Mouse (Mus musculus) ES-E14 (cell line): Measurements from ENCODE around the gene Trim10. TPM values are rescaled to one million over a fixed set of nuclear protein-coding genes. Genes with fewer than 3 reads are reported as not detected.

ENCODE experiments used
- DNase-seq: peaks from one replicate; pipeline ENCODE4 v3.0.0-alpha.2; 2013; ENCODE audit warnings: low read depth, low spot score
- H3K27ac ChIP-seq: 2 replicates; pipeline ENCODE4 v1.5.1; 2012; ENCODE audit warnings: low read depth, mild to moderate bottlenecking, low read length, moderate library complexity, mixed read lengths; ENCODE audit not compliant: poor library complexity, insufficient read depth, severe bottlenecking
- H3K36me3 ChIP-seq: 2 replicates; pipeline ENCODE4 v1.6.1; 2012; ENCODE audit warnings: mild to moderate bottlenecking, low read length, moderate library complexity, mixed read lengths; ENCODE audit not compliant: control insufficient read depth, poor library complexity, insufficient read depth, severe bottlenecking
- H3K4me1 ChIP-seq, 2 experiments: fragments of 150-350 bp in 1 of 2; sonication (generic) in 1 of 2; 2 replicates each; pipeline ENCODE4 v1.6.1; 2012; ENCODE audit warnings: low read length in 2 of 2, mild to moderate bottlenecking in 1 of 2, mixed read lengths in 1 of 2; ENCODE audit not compliant: control insufficient read depth in 2 of 2, insufficient read depth in 2 of 2, poor library complexity in 1 of 2
- H3K4me3 ChIP-seq, 2 experiments: fragments of 150-350 bp in 1 of 2; sonication (generic) in 1 of 2; 2 replicates each; pipeline ENCODE4 v1.5.1; 2012; ENCODE audit warnings: low read length in 2 of 2, low read depth in 1 of 2, mild to moderate bottlenecking in 1 of 2, mixed read lengths in 1 of 2; ENCODE audit not compliant: insufficient read depth in 1 of 2, poor library complexity in 1 of 2, severe bottlenecking in 1 of 2
- H3K9ac ChIP-seq: 2 replicates; pipeline ENCODE4 v1.6.1; 2012; ENCODE audit warnings: low read depth, mild to moderate bottlenecking, low read length, mixed read lengths; ENCODE audit not compliant: poor library complexity, insufficient read depth, severe bottlenecking
- H3K9me3 ChIP-seq: fragments of 150-350 bp; sonication (generic); 2 replicates; pipeline ENCODE4 v1.6.1; 2012; ENCODE audit warnings: low read depth, mild to moderate bottlenecking, low read length; ENCODE audit not compliant: control insufficient read depth, insufficient read depth
- CHD2 ChIP-seq: IDR thresholded peaks from 2 replicates; pipeline ENCODE4 v1.6.1; 2014; ENCODE audit warnings: mild to moderate bottlenecking, low read depth, low read length, inconsistent platforms
- HCFC1 ChIP-seq: IDR thresholded peaks from 2 replicates; pipeline ENCODE4 v1.6.1; 2012; ENCODE audit warnings: low read length, inconsistent platforms, borderline replicate concordance; ENCODE audit not compliant: insufficient read depth
- MAFK ChIP-seq: IDR thresholded peaks from 2 replicates; pipeline ENCODE4 v1.6.1; 2014; ENCODE audit warnings: mild to moderate bottlenecking, low read depth, low read length, inconsistent platforms; ENCODE audit not compliant: insufficient read depth
- ZC3H11A ChIP-seq: IDR thresholded peaks from 2 replicates; pipeline ENCODE4 v1.6.1; 2012; ENCODE audit warnings: low read depth, mild to moderate bottlenecking, inconsistent platforms, low read length, borderline replicate concordance
- ZNF384 ChIP-seq: IDR thresholded peaks from 2 replicates; pipeline ENCODE4 v1.6.1; 2012; ENCODE audit warnings: low read depth, low read length, inconsistent platforms
- in situ Hi-C, 2 experiments: fragments of 600-800 bp; cut with MboI; formaldehyde crosslinking; loops; one replicate each; pipeline ENCODE4 v1.15.1; 2025; ENCODE audit warnings: low sequenced_read_pairs in 2 of 2, inconsistent platforms in 1 of 2; ENCODE audit not compliant: unreplicated experiment in 2 of 2
- total RNA-seq: library from RNA; depleted of rRNA; stranded (reverse); fragments of 300-350 nt; gene quantifications from 2 replicates; pipeline ENCODE4 v1.2.3, GENCODE M21; 2012

Trim10 gene
- total RNA-seq, 1 experiment: not detected

- Histone ChIP-seq H3K9ac (no peak overlapping the region), H3K9me3 (no peaks in the 10 kb centered on the region), H3K4me1 (no peaks in the 10 kb centered on the region), H3K27ac (no peak overlapping the region), H3K36me3 (no peaks in the 10 kb centered on the region), H3K4me3 (no peak overlapping the region)
- TF ChIP-seq CHD2 (no peak), ZC3H11A (0 out of 2 replicates have a peak, but pooled peaks have one; percentile 17)
- in situ Hi-C loops: loop anchor here (5.0 to 10.0 kb wide), 2 partner anchors 310 to 312 kb away; partner anchors contain the start of gene Olfr94 (in 2 of the 2)
- DNase-seq: peak; percentile 45
Observed at GRCm38 (mm10) chr17:36892362-36892761, 23.0 kb downstream of the Trim10 start.

DNA sequence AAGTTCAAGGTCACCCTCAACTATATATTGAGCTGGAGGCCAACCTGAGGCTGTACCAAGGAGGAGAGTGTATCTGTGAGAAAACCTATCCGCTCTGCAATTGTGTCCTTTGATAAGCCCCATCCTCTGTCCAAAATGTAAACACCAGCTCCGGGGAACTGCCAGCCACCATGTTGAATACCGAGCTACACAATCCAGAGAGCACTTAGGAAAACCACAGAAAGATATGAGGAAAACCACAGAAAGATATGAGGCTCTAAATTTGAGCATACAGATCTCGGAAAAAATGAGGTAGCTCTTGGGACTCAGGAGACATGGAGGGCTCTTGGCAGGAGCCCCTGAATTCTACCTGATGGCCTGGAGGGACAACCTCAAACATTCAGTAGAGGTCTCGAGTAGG, 24.0 kb downstream of the Trim10 start:
- Histone ChIP-seq H3K36me3 (no peaks in the 10 kb centered on the region), H3K9me3 (no peaks in the 10 kb centered on the region), H3K9ac (no peak overlapping the region), H3K27ac (no peak overlapping the region), H3K4me3 (no peak overlapping the region), H3K4me1 (no peaks in the 10 kb centered on the region)
- in situ Hi-C loops: loop anchor here (5.0 to 10.0 kb wide), 2 partner anchors 309 to 311 kb away; partner anchors contain the start of gene Olfr94 (in 2 of the 2)
- no peak for TF ChIP-seq ZC3H11A
- TF ChIP-seq CHD2: no peak
- no peak for TF ChIP-seq ZNF384
- TF ChIP-seq HCFC1: no peak
- no peak for TF ChIP-seq MAFK
- DNase-seq: no peak

DNA sequence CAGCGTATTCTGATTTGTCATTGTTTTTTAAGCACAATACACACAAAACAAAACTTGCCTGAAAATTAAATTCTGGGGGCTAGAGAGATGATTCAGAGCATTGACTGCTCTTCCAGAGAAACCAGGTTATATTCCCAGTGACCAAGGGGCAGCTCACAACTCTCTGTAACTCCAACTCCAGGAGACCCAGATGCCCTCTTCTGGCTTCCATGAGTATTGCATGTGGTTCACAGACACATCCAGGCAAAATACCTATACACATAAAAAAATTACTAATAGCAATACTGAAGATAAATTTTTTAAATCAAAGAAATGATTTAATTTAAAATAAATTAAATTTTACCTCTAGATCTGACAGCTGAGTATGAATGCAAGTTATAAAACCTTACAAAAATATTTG, 27.2 kb downstream of the Trim10 start:
- in situ Hi-C loops: loop anchor here in 1 of 2 experiments (10.0 kb wide), 1 partner anchor 308 kb away; the partner anchor contains the start of gene Olfr94
- Histone ChIP-seq H3K27ac (no peak overlapping the region), H3K36me3 (no peaks in the 10 kb centered on the region), H3K9me3 (no peaks in the 10 kb centered on the region), H3K4me1 (no peaks in the 10 kb centered on the region), H3K9ac (no peak overlapping the region), H3K4me3 (no peak overlapping the region)
- DNase-seq: no peak
- 0 out of 2 replicates have a peak, but pooled peaks have one; percentile 7 for TF ChIP-seq ZNF384
- 0 out of 2 replicates have a peak, but pooled peaks have one; percentile 7 for TF ChIP-seq ZC3H11A
- no peak for TF ChIP-seq CHD2

- Histone ChIP-seq H3K27ac (no peak overlapping the region), H3K9ac (no peak overlapping the region), H3K4me1 (no peaks in the 10 kb centered on the region), H3K4me3 (no peak overlapping the region), H3K36me3 (no peaks in the 10 kb centered on the region), H3K9me3 (no peaks in the 10 kb centered on the region)
- DNase-seq: no peak
- in situ Hi-C loops: loop anchor here in 1 of 2 experiments (10.0 kb wide), 1 partner anchor 308 kb away; the partner anchor contains the start of gene Olfr94
- TF ChIP-seq HCFC1 (no peak), ZNF384 (no peak), MAFK (no peak), ZC3H11A (no peak), CHD2 (no peak)
Observed at GRCm38 (mm10) chr17:36897065-36897464, 27.7 kb downstream of the Trim10 start.

GRCm38 (mm10) chr17:36897552-36898205, 28.3 kb downstream of the Trim10 start, which contains the start of gene Trim31:
Trim31 (plus strand) TSS chr17:36898118.
- TF ChIP-seq HCFC1 (no peak), MAFK (no peak), ZNF384 (no peak), CHD2 (no peak), ZC3H11A (no peak)
- DNase-seq: no peak
- H3K27ac ChIP-seq: no peak within 1 kb of the TSS
- in situ Hi-C loops: loop anchor here in 1 of 2 experiments (10.0 kb wide), 1 partner anchor 307 kb away; the partner anchor contains the start of gene Olfr94
- no peak within 1 kb of the TSS for H3K9ac ChIP-seq
- no peaks in the 10 kb centered on the region for H3K36me3 ChIP-seq
- no peaks in the 10 kb centered on the region for H3K9me3 ChIP-seq
- H3K4me1 ChIP-seq: no peaks in the 10 kb centered on the region
- no peak within 1 kb of the TSS for H3K4me3 ChIP-seq
